Mouse (Mus musculus) kidney, embryonic 15.5 days (tissue): ENCODE results near the gene Tnk2. TPM values are rescaled to one million over a fixed set of nuclear protein-coding genes. Genes with fewer than 3 reads are reported as not detected.
"Not testable (repeated sequence)": the region's sequence is repeated elsewhere in the genome, so short reads cannot be mapped to it uniquely, and the experiment has no call there.

Source experiments
- ATAC-seq: fragments of 200-750 bp; cut with Nextera tagmentation; replicated peaks from 2 replicates; pipeline ENCODE4 v1.8.0; 2017; ENCODE audit warnings: moderate TSS enrichment; ENCODE audit not compliant: low FRiP score
- H3K27ac ChIP-seq: fragments of 300-500 bp; sonication (generic); 2 replicates; pipeline ENCODE4 v1.5.1; 2015; ENCODE audit warnings: mild to moderate bottlenecking, inconsistent platforms
- H3K27me3 ChIP-seq: fragments of 300-500 bp; sonication (generic); 2 replicates; pipeline ENCODE4 v1.6.1; 2015; ENCODE audit warnings: inconsistent platforms
- H3K36me3 ChIP-seq: fragments of 300-500 bp; sonication (generic); 2 replicates; pipeline ENCODE4 v1.6.1; 2015; ENCODE audit warnings: inconsistent platforms
- H3K4me1 ChIP-seq: fragments of 300-500 bp; sonication (generic); 2 replicates; pipeline ENCODE4 v1.6.1; 2015; ENCODE audit warnings: inconsistent platforms
- H3K4me2 ChIP-seq: fragments of 300-500 bp; sonication (generic); 2 replicates; pipeline ENCODE4 v1.6.1; 2015; ENCODE audit warnings: moderate library complexity, mild to moderate bottlenecking, inconsistent platforms
- H3K4me3 ChIP-seq: fragments of 300-500 bp; sonication (generic); replicated peaks from 2 replicates; pipeline ENCODE4 v1.5.1; 2015; ENCODE audit warnings: mild to moderate bottlenecking, inconsistent platforms
- H3K9ac ChIP-seq: fragments of 300-500 bp; sonication (generic); 2 replicates; pipeline ENCODE4 v1.6.1; 2015; ENCODE audit warnings: mild to moderate bottlenecking, inconsistent platforms
- H3K9me3 ChIP-seq: fragments of 300-500 bp; sonication (generic); replicated peaks from 2 replicates; pipeline ENCODE4 v1.6.1; 2016; ENCODE audit warnings: inconsistent platforms
- WGBS: fragments of 180-500 bp; shearing (Covaris S2); methylation state at CpG from one replicate; pipeline ENCODE4 v1.1.7; 2015; ENCODE audit warnings: mixed read lengths; 5-methylcytosine and 5-hydroxymethylcytosine counted together
- polyA plus RNA-seq: library from polyadenylated mRNA; unstranded; fragments of >200 nt; fragmentation: Nextera tagmentation; extraction: Ambion mirVana; gene quantifications from 2 replicates; pipeline ENCODE4 v1.2.1, GENCODE M21; 2015

Gene Tnk2
- polyA plus RNA-seq, 1 experiment from 2014 or later, result 12.4 TPM

DNA sequence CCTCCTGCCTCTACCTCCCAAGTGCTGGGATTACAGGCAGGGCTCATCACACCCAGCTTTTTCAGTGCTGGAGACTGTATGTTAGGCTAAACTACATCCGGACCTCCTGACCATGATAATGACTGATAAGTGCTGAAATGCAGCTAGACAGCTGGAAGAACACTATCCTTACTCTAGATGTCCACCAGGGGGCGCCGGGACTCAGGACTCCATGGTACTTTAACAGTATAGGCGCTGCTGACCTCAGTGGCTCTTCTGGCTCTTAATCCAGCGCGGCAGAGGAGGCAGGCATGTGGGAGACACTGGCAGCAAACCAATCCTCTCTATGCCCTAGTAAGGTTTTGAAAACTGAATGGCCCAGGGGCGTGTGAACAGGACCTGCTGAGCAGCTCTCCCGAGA is 5.2 kb upstream of the Tnk2 start:
- WGBS, result 10% methylated on average over 8 of the region's 8 CpGs
- Histone ChIP-seq H3K4me1 (peaks cover 23% of the 10 kb centered on the region), H3K27ac (no peak overlapping the region), H3K9me3 (no peaks in the 10 kb centered on the region), H3K27me3 (no peaks in the 10 kb centered on the region), H3K4me2 (no peak overlapping the region), H3K9ac (no peak overlapping the region), H3K36me3 (no peaks in the 10 kb centered on the region), H3K4me3 (no peak overlapping the region)
- ATAC-seq, result 0 out of 2 replicates have a peak, but pooled peaks have one; percentile 52

DNA sequence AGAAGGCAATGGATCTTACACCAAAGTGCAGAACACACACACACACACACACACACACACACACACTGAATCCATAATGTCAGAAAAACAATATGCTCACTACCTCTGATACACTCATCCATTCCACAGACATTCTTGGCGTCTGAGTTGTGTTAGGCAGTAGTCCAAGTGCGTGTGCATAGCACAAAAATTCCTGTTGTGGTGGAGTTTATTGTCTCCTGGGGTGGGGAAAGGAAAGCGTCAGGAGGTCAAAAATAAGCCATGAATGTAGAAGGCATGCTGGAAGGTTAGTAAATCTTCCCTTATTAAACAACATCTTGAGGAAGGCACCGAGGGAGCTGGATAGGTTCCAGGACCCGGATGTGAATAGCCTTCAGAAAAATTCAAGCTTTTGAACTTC is 3.6 kb upstream of the Tnk2 start:
- 49% methylated on average over 5 of the region's 5 CpGs for WGBS
- H3K36me3 ChIP-seq, result no peaks in the 10 kb centered on the region
- H3K4me3 ChIP-seq, result no peak overlapping the region
- H3K27ac ChIP-seq, result 0 out of 2 replicates have a peak overlapping the region, but pooled peaks have one; percentile 27
- H3K9ac ChIP-seq, result no peak overlapping the region
- H3K27me3 ChIP-seq, result no peaks in the 10 kb centered on the region
- no peaks in the 10 kb centered on the region for H3K9me3 ChIP-seq
- no peak for ATAC-seq
- no peak overlapping the region for H3K4me2 ChIP-seq
- H3K4me1 ChIP-seq, result peaks cover 30% of the 10 kb centered on the region

DNA sequence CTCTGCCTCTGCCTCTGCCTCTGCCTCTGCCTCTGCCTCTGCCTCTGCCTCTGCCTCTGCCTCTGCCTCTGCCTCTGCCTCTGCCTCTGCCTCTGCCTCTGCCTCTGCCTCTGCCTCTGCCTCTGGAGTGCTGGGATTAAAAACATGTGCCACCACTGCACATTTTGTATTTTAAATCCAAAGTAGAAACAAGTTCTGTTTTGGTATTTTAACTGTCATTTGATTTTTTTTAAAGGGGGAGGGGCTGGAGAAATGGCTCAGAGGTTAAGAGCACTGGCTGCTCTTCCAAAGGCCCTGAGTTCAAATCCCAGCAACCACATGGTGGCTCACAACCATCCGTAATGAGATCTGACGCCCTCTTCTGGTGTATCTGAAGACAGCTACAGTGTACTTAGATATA is 3.0 kb upstream of the Tnk2 start:
- WGBS, result 47% methylated on average over 2 of the region's 2 CpGs
- not testable (repeated sequence) for H3K9me3 ChIP-seq, H3K4me3 ChIP-seq, ATAC-seq, H3K27me3 ChIP-seq, H3K27ac ChIP-seq, H3K9ac ChIP-seq, H3K4me2 ChIP-seq, H3K36me3 ChIP-seq
- peaks cover 36% of the 10 kb centered on the region for H3K4me1 ChIP-seq

DNA sequence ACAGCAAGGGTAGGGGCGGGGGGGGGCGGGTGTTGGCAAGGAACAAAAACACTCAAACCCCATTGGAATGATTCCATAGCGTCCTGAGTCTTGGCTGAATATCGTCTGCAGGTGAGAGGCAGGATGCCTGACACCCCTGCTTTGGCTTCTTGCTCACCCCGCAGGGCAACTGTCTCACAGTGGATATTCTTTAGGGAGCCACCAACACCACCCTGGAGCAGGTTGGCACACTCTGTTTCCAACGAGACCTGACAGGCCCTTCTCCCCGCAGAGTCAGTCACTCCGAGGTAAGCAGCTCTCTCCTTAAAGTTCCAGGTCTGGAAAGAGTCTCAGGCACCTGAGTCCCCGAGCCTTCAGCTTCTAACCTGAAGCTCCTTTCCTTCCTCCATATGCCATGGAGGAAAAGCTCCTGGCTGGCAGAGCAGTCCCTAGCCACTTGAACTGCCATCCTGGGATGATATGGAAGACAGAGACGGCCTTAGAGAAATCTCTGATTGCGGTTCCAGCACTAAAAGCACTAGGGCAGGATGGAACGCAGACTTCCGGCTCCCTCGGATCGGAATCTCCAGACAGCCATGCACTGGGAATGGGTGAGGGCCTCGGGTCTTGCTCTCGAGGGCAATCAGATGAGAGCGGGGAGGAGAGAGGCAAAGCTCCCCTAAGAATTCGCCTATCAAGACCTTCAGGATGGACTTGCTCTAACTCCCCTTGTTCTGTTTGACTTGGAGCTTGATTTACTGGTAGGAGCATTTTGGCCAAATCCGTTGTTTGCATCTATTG is 2.0 kb upstream of the Tnk2 start:
- peak overlapping the region; percentile 38; the same call in 1 of the 2 replicates for H3K27ac ChIP-seq
- WGBS, result 57% methylated on average over 20 of the region's 20 CpGs
- no peak overlapping the region for H3K9ac ChIP-seq
- ATAC-seq, result no peak
- no peaks in the 10 kb centered on the region for H3K9me3 ChIP-seq
- H3K4me1 ChIP-seq, result peaks cover 44% of the 10 kb centered on the region
- H3K27me3 ChIP-seq, result no peaks in the 10 kb centered on the region
- H3K36me3 ChIP-seq, result no peaks in the 10 kb centered on the region
- peak overlapping the region; percentile 29; the same call in 1 of the 2 replicates for H3K4me2 ChIP-seq
- no peak overlapping the region for H3K4me3 ChIP-seq

DNA sequence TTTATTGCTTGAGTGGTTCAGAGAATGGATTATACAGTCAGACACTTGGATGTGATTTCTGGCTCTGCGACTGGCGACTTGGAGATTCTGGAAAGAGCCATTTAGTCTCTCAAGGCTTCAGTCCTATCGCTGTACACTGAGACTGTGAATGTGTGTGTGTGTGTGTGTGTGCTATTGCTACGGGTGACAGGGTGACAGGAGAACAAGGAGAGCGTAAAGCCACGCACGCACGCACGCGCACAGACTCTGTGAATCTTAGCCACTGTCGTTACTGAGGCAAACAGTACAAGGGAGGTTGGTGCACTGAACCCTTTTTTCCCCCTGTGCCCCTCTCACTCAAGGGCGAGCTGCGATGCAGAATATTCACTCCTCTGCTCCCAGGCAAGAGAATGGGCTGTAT is 1.4 kb upstream of the Tnk2 start:
- Histone ChIP-seq H3K36me3 (no peaks in the 10 kb centered on the region), H3K9me3 (no peaks in the 10 kb centered on the region), H3K27me3 (no peaks in the 10 kb centered on the region), H3K9ac (no peak overlapping the region), H3K4me3 (no peak overlapping the region), H3K4me1 (peaks cover 44% of the 10 kb centered on the region), H3K27ac (no peak overlapping the region; the same call in 1 of the 2 replicates), H3K4me2 (peak overlapping the region; percentile 29)
- no peak for ATAC-seq
- WGBS, result 43% methylated on average over 13 of the region's 13 CpGs

DNA sequence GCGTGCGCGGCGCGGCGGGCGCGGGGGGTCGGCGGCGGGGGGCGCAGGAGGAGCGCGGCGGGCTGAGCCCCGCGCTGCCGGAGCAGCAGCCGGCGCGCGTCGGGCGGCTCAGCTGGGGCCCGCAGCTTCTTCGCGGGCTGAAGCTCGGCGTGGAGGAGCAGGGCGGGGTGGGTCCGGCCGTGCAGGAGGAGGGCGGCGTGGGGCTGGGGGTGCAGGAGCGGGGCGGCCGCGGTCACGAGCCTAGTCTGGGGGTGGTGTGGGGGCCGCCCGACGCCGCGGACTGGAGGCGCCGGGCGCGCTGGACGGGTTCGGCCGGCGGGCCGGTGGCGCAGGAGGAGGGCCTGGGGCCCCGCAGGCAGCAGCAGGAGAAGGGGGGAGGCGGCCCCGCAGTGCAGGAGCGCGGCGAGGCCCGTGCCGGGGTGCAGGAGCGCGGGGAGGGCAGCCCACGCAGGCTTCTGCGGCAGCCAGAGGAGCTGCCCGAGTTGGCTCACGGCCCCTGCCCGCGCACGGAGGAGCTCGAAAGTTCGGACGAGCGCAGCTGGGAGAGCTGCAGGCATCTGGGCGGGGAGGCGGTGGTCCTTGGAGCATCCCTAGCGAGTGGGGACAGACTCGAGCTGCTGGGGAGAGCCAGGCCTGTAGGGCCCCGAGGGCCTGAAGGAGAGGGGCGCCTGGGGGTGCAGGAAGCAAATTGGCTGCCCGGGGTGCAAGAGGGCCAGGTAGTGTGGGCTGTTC is 561 bp downstream of the Tnk2 start:
- Histone ChIP-seq H3K27ac (peak overlapping the region; percentile 83), H3K4me1 (peaks cover 42% of the 10 kb centered on the region), H3K4me2 (peak overlapping the region; percentile 93), H3K9me3 (no peaks in the 10 kb centered on the region), H3K9ac (peak overlapping the region; percentile 89), H3K36me3 (no peaks in the 10 kb centered on the region), H3K4me3 (peak overlapping the region; percentile 94), H3K27me3 (no peaks in the 10 kb centered on the region)
- peak; percentile 72 for ATAC-seq
- under 1% methylated on average over 69 of the region's 82 CpGs for WGBS

DNA sequence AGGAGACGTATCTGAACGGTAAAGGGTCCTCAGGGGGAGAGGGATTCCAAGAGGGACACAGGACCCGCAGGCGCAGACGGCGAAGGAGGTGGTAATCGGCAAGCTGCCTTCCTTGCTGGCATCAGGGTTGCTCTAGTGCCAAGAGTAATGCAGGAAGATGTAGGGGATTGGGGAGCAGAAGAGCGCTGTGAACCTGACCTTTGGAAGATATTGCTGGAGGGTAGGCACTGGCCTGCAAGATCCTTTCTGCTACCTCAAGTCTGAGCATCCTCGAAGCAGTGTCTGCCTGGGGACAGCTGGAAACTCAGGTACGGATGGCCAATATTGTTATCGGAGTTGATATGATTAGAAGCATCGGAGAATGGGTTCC is 1.1 kb downstream of the Tnk2 start:
- Histone ChIP-seq H3K9me3 (no peaks in the 10 kb centered on the region), H3K4me2 (peak overlapping the region; percentile 93), H3K4me1 (peaks cover 44% of the 10 kb centered on the region), H3K36me3 (no peaks in the 10 kb centered on the region), H3K27ac (peak overlapping the region; percentile 83; the same call in 1 of the 2 replicates), H3K9ac (peak overlapping the region; percentile 89), H3K27me3 (no peaks in the 10 kb centered on the region), H3K4me3 (peak overlapping the region; percentile 94)
- WGBS, result 13% methylated on average over 12 of the region's 12 CpGs
- ATAC-seq, result no peak

DNA sequence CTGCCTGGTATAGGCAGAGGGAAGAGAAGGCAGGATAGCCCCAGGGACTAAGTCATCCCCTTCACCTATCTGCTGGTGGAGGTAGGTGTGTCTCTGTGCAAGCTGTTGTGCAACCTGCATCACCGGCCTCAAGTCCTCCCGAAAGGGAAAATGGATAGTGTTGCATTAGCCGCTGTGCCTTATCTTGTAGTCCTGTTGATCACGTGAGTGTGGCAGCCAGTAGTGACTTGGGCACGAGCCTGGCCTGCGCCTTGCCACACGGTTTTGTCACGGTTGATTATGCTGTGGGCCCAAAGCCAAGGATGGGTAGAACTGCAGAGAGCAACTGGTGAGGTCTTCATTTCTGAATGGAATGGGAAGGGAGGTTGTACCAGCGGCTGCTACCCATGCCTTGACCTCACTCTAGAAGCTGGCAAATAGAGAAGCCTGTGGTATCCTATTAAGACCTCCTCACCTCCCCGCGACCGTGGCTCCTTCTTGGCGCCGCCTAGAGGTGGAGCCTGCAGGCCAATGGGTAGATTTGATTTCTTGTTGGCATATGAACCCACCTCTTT is 1.8 kb downstream of the Tnk2 start:
- peak overlapping the region; percentile 89 for H3K9ac ChIP-seq
- 0 out of 2 replicates have a peak, but pooled peaks have one; percentile 2 for ATAC-seq

DNA sequence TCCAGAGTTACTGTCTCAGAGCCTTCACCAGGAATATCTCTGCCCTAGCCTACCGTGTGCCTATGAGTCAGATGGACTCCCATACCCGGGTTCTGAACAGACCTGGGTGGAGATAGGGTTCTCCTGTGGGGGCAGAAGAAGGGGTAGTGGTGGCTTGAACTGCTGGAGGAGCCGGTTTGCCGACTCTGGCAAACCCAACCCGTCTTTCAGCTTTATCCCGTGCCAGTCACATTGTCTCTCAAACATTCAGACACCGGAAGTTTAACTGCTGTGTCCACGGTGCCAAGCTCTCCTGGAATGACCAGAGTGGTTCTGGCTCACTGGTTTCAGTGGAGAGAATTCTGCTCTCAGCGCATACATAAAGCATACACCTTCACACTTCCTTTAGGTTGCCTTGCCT is 2.3 kb downstream of the Tnk2 start:
- 67% methylated on average over 9 of the region's 9 CpGs for WGBS

More for the DNA sequence above, 1.8 kb downstream of the Tnk2 start:
- Histone ChIP-seq H3K4me2 (peak overlapping the region; percentile 93), H3K9me3 (no peaks in the 10 kb centered on the region), H3K4me1 (peaks cover 41% of the 10 kb centered on the region), H3K4me3 (peak overlapping the region; percentile 94), H3K27ac (peak overlapping the region; percentile 83; the same call in 1 of the 2 replicates), H3K36me3 (no peaks in the 10 kb centered on the region), H3K27me3 (no peaks in the 10 kb centered on the region)
- 20% methylated on average over 14 of the region's 14 CpGs for WGBS

DNA sequence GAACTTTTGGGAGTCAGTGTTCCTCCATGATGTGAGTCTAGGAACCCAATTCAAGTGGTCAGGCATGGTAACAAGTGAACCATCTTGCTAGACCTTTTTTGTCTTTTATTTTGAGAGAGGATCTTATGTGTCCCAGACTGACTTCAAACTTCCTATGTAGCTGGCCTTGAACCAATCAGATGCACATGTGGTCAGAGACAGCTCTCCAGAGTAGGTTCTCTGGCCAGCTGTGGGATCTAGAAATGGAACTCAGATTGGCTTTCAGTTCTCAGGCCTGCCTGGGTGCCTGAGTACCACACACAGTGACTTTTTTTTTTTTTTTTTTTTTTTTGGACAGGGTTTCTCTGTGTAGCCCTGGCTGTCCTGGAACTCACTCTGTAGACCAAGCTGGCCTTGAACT is 4.0 kb downstream of the Tnk2 start:
- ATAC-seq, result no peak
- no peak overlapping the region for H3K9ac ChIP-seq
- no peaks in the 10 kb centered on the region for H3K27me3 ChIP-seq
- H3K4me3 ChIP-seq, result no peak overlapping the region
- no peak overlapping the region for H3K4me2 ChIP-seq
- no peaks in the 10 kb centered on the region for H3K9me3 ChIP-seq
- H3K4me1 ChIP-seq, result peaks cover 31% of the 10 kb centered on the region
- no peaks in the 10 kb centered on the region for H3K36me3 ChIP-seq
- no peak overlapping the region for H3K27ac ChIP-seq

More for the DNA sequence above, 2.3 kb downstream of the Tnk2 start:
- Histone ChIP-seq H3K4me1 (peaks cover 45% of the 10 kb centered on the region), H3K4me2 (peak overlapping the region; percentile 93), H3K27ac (peak overlapping the region; percentile 70; the same call in 1 of the 2 replicates), H3K9ac (0 out of 2 replicates have a peak overlapping the region, but pooled peaks have one; percentile 23), H3K36me3 (no peaks in the 10 kb centered on the region), H3K9me3 (no peaks in the 10 kb centered on the region), H3K4me3 (peak overlapping the region; percentile 94), H3K27me3 (no peaks in the 10 kb centered on the region)
- ATAC-seq, result no peak

DNA sequence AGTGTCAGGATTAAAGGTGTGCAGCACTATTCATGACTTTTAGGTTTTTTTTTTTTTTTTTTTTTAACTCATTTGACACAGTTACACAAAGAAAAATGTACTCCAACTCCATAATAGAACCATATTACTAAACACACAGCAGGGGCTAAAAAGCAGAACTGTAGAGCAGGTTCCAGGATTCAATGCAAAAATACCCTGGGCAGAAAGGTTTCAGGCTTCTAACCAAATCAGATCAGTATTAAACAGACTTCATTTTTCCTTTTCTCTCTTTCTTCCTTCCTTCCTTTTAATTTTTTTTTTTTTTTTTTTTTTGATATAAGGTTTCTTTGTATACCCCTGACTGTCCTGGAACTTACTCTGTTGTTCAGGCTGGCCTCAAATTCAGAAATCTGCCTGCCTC is 6.8 kb downstream of the Tnk2 start:
- Histone ChIP-seq H3K4me1 (peaks cover 25% of the 10 kb centered on the region), H3K9me3 (no peaks in the 10 kb centered on the region), H3K4me3 (no peak overlapping the region), H3K27me3 (no peaks in the 10 kb centered on the region), H3K9ac (no peak overlapping the region), H3K36me3 (no peaks in the 10 kb centered on the region), H3K27ac (peak overlapping the region; percentile 72), H3K4me2 (no peak overlapping the region)
- no peak for ATAC-seq
